Mouse (Mus musculus) layer of hippocampus, adult 2 months (tissue): ENCODE data around the gene Dbt. TPM values are rescaled to one million over a fixed set of nuclear protein-coding genes. Genes with fewer than 3 reads are reported as not detected.

Experiments used
- DNase-seq, 2 experiments: peaks; one replicate each; pipeline ENCODE4 v3.0.0; 2022; ENCODE audit warnings: low spot score in 2 of 2
- H3K27ac ChIP-seq: fragments of 200-600 bp; 2 replicates; pipeline ENCODE4 v1.8.1; 2022
- H3K4me3 ChIP-seq: fragments of 200-600 bp; 2 replicates; pipeline ENCODE4 v1.8.1; 2022; ENCODE audit warnings: mild to moderate bottlenecking
- CTCF ChIP-seq: fragments of 200-600 bp; conservative IDR thresholded peaks from 2 replicates; pipeline ENCODE4 v1.8.1; 2022; ENCODE audit warnings: antibody characterized with exemption, mild to moderate bottlenecking, moderate library complexity
- long read RNA-seq, 2 experiments: library from polyadenylated mRNA; stranded (forward); transcript quantifications; one replicate each; pipeline ENCODE4 v2.0.0; 2021; ENCODE audit warnings: borderline mapping rate in 2 of 2
- total RNA-seq, 2 experiments: library from RNA; stranded (reverse); gene quantifications; 2 replicates each; pipeline ENCODE4 v1.2.3; 2021

The Dbt gene
- 10 to 100 TPM; 18.9 to 24.0 TPM for total RNA-seq
- long read RNA-seq, experiment 1, transcript Dbt-201 (11 exons, 3,301 nt): major isoform, 15 of 22 reads
- long read RNA-seq, experiment 1, partial matches to known transcripts: 6 of 22 reads
- long read RNA-seq, experiment 1, other reads (novel, unspliced or antisense): 1 of 22 reads
- long read RNA-seq, experiment 2, transcript Dbt-201 (11 exons, 3,301 nt): major isoform, 12 of 17 reads
- long read RNA-seq, experiment 2, partial matches to known transcripts: 1 of 17 reads
- long read RNA-seq, experiment 2, other reads (novel, unspliced or antisense): 4 of 17 reads

DNA sequence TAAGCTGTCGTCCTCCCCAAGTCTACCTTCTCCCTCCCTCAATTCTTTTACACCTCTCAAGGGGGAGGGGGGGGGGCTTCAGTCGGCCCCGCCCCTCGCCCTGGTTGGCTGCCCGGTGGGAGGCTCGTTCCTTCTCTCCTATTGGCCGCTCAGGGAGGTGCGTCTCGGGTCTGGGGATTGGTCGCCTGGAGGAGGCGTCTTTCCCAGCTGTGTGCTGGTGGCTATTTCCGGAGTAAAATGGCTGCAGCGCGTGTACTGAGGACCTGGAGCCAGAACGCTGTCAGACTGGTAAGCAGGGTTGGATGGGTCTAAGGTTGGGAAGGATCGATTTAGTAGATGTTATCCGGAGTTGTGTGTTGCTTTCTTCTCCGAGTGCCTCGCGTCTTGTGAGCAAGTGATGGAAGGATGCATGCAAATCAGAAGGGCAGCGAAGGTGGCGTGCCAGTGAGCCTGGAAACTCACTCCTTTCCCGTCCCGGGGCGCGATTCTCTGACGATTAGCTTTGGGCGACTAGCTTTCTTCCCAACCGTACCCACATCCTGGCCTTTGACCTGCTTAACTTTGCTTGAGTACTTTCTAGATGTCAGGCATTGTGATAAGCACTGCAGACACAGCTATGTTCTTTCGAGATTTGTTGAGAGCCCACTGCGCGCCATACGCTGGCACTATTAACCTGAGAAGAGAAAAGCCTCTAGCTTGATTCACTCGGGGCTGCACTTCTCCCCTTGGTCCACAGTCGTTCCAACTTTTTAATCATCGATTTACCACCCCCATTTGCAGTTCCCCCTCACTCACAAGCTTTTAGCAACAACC, at the start of gene Dbt:
Gene Dbt (plus strand): TSS at position 167 of the 813 bp plus-strand sequence.
- peak; percentile 88 to 90 for DNase-seq
- Histone ChIP-seq H3K27ac (peak within 1 kb of the TSS; percentile 81), H3K4me3 (peak within 1 kb of the TSS; percentile 64)
- TF ChIP-seq CTCF: peak; percentile 53

DNA sequence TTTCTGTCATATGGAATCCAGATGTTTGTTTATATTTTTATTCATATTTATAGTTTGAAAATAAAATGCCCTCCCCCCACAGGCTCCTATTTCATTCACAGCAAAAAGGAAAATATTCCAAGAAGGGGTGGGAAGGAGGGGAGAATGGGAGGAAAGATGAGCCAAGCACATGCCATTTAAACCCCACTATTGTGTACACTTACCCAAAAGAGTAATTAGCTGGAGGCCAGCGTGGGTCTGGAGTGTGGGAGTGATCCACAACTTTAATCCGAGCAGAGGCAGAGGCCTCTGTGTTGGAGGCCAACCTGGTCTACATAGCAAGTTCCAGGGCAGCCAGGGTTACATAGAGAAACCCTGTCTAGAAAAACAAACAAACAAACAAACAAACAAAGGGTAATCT, 48.6 kb upstream of the Dbt start:
- Histone ChIP-seq H3K27ac (no peak overlapping the region), H3K4me3 (no peak overlapping the region)
- no peak for DNase-seq
- no peak for TF ChIP-seq CTCF

DNA sequence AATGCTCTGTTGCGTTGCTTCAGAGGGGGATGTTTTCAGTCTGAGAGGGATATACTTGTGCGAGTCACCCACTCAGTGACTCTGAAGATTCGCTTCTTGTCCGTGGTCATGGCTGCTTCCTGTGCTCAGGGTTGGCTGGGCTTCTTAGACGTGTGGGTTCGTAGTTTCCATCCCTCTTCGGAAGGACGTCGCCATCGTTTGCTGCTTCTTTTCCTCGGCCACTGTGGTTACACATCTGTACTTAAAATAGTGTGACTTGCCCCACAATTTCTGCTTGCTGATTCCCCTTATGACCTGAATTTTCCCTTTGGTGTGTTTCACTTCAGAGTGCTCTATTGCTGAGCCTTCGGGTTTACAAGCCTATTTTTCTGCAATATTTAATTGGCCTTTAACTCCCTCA, 47.2 kb upstream of the Dbt start:
- TF ChIP-seq CTCF: no peak
- Histone ChIP-seq H3K4me3 (no peak overlapping the region), H3K27ac (no peak overlapping the region)
- DNase-seq: no peak

DNA sequence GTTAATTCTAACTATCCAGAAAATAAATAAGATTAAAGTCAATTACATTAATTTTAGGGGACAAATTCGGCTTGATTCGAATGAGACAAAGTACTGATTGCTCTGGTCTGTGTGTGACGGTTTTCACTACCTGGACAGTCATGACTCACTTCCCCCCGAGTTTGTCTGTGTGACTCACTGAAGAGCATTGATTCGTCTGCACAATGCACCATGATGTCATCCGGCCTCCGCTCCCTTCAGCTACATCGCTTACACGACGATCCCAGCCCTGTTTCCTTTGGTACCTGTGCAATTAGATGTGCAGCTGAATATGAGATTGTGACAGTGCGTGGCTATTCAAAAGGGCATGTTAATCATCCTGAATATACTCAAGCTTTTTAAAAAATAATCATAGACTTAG, 38.3 kb upstream of the Dbt start:
- no peak for DNase-seq
- no peak for TF ChIP-seq CTCF
- Histone ChIP-seq H3K27ac (no peak overlapping the region), H3K4me3 (no peak overlapping the region)

DNA sequence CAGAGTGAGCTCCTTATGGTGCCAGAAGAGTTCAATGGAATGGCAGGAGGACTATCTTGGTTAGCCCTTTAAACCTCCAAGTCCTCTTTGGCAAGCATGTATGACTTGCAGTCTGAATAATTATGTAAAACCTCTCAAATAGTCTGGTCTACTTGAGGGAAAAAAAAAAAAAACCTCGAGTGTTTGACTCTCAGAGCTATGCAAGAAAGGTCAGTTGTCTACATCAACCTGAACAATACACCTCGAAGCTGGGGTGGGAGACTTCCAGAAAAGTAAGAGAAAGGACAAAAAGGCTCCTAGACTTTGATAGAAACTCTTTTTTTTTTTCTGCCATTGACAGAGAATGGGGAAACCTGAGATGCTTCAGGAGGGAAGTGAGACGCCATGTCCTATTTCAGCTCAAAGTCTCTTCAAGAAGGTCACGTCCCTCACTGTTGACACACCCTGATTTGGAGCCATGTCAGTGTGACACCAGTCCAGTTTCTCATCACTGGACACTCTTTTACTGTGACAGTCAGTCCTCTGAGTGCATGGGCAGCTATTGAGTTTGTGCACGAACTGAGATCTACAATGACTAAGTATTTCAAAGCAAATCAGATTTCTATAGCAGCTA, 36.1 kb upstream of the Dbt start:
- H3K4me3 ChIP-seq: no peak overlapping the region
- no peak for TF ChIP-seq CTCF
- no peak overlapping the region for H3K27ac ChIP-seq
- DNase-seq: no peak

DNA sequence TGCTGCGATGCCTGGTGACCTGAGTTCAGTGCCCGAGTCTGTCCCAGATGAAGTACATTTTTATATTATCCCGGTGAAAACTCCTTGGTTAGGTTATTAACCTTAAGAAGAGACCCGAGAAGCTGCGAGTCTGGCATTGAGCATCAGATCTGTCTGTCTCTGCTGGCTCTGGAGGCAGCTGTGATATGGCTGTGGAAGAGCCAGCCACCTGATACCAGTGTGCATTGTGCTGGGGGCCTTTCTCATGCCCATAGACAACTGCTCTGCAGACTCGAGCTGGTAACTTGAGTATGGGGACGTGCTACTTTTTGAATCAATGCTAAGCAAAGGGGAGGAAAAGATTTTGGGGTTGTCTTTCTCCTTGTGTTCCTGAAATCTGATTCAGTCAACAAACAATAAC, 35.5 kb upstream of the Dbt start:
- DNase-seq: no peak
- Histone ChIP-seq H3K4me3 (no peak overlapping the region), H3K27ac (no peak overlapping the region)
- no peak for TF ChIP-seq CTCF

DNA sequence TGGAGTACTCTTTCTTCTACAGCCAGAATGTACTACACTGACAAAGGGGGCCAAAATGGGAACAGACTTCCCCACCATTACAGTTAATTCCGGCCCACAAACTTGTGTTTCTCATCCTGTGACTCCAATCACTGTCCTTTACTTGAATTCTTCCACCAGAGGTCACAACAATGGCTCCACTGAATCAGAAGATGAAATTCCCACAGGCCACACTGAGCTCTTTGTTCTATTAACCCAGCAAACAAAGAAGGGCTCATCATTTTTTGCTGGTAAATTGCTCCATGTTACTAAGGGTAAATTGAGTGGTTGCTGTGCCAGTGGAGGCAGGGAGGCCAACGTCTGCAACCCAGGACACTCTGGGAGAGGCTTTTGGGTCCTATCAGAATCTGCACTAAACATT, 32.8 kb upstream of the Dbt start:
- Histone ChIP-seq H3K27ac (no peak overlapping the region), H3K4me3 (no peak overlapping the region)
- DNase-seq: no peak
- TF ChIP-seq CTCF: 0 out of 2 replicates have a peak, but pooled peaks have one; percentile 7

DNA sequence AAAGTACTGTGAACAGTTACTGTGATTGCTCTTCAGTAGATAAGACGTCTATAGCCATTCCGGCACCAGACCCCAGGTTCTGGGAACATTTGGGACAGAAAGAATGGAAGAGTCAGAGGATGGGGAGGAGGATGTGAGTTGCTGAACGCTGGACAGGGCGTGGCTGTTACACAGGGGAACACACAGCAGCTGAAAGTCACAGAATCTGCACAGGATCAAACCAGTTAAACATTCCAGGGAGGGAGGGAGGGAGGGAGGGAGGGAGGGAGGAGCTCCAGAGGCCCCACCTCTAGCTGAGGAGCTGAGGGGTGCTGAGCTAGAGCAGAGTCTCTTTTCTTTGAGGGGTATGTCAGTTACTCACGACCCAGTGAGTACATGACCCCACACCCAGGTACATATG, 31.9 kb upstream of the Dbt start:
- no peak for TF ChIP-seq CTCF
- no peak for DNase-seq
- Histone ChIP-seq H3K27ac (no peak overlapping the region), H3K4me3 (no peak overlapping the region)

DNA sequence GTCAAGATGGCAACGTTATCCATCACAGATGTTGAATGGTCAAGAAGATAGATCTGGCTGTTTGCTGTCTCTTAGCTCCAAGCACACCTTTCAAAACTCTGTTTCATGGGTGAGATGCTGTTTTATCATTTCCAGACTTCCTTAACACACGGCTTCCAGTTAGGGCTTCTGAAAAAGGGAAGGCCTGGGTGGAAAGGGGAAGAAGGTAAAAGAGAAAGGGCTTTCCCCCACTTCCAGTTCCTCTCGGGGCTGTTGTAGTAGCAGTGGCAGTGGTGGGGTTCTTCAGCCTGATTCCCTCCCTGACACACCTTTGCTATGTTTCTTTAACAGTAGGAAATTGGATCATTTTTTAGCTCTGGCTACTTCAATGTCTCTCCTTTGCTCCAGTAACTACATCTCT, 30.1 kb upstream of the Dbt start:
- TF ChIP-seq CTCF: no peak
- no peak overlapping the region for H3K4me3 ChIP-seq
- no peak overlapping the region for H3K27ac ChIP-seq
- DNase-seq: no peak

DNA sequence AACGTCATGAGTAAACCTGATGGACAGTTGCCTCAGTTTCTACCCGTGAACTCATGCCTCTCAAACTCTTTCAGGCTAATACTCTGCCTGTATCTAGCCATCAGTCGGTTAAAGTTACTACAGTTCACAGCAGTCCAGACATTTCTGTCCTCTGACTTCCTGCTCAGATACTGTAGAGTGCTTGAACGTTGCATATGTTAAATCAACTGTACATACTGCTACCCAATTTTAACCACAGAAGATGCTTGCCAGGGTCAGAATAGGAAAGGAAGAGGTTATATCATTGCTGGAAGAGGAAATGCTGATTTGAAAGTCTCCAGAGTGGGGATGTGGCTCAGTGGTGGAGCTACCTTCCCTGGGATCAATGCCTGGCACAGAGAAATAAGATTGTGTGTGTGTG, 29.6 kb upstream of the Dbt start:
- Histone ChIP-seq H3K27ac (no peak overlapping the region), H3K4me3 (no peak overlapping the region)
- DNase-seq: no peak
- no peak for TF ChIP-seq CTCF

DNA sequence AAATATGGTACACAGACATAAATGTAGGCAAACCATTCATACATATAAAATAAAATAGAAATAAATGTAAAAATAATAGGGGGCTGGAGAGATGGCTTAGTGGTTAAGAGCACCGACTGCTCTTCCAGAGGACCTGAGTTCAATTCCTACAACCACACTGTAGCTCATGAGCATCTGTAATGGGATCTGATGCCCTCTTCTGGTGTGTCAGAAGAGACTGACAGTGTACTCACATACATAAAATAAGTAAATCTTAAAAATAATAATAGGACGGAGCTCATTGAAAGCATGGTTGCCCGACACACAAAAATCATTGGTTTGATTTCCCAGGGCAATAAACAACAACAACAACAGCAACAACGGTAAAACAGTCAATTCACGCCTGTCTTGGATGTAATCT, 21.9 kb upstream of the Dbt start:
- H3K27ac ChIP-seq: no peak overlapping the region
- TF ChIP-seq CTCF: peak; percentile 55
- no peak for DNase-seq
- no peak overlapping the region for H3K4me3 ChIP-seq

DNA sequence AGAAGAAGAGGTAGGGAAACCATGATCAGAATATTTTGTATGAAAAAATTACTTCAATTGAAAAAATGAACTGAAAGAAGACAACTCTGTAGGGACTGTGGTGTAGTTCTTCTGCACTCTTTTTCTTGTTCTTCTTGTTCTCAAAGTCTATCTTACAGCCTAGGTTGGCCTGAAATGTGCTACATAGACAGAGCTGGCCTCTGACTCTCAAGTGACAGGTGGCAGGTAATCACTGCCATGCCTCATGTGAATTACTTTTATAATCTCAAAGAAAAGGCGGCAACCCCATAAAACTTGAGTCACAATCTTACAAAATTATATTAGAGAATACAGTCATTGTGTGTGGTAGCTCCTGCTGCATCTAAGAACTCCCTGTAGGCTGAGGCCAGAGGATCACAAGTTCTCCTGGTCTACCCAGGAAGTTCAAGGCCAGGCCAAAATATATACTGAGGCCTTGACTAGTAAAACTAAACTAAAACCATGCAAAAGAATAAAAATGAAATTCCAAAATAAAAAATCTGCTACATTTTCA, 20.9 kb upstream of the Dbt start:
- TF ChIP-seq CTCF: no peak
- no peak overlapping the region for H3K27ac ChIP-seq
- H3K4me3 ChIP-seq: no peak overlapping the region
- DNase-seq: no peak

DNA sequence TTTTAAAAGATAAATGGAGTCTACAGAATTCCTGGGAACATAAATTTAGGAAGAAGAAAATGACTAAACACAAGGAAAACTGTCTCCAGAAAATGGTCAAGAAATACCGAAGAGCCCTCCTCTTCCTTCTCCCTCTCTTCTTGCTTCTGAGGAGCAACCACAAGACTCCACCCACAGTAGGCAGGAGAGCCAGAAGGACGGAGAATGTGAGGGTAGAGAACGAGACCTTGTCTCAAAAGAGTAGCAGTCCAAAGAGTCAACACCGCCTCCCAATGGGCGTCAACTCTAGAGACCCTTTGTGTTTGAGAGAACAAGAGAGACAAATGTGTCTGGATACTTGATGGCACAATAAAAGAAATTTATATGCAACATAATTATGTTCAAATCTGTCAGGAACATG, 19.2 kb upstream of the Dbt start:
- H3K27ac ChIP-seq: no peak overlapping the region
- no peak for TF ChIP-seq CTCF
- DNase-seq: no peak
- H3K4me3 ChIP-seq: no peak overlapping the region
